Mouse (Mus musculus) lung, postnatal 0 days (tissue): ENCODE measurements at regions not wholly inside any gene's neighbourhood (a gene's known extent, or its start where the extent isn't known, plus 50 kb on each side); places are given as distances from the start of the nearest gene placed in this dataset.

ENCODE experiments used
- ATAC-seq: fragments of 200-750 bp; cut with Nextera tagmentation; 2 replicates; pipeline ENCODE4 v1.8.0; 2017; ENCODE audit warnings: moderate library complexity
- DNase-seq: peaks from one replicate; pipeline ENCODE4 v3.0.0-alpha.2; 2016; ENCODE audit warnings: low spot score
- H3K27ac ChIP-seq: fragments of 300-500 bp; sonication (generic); 2 replicates; pipeline ENCODE4 v1.5.1; 2014; ENCODE audit warnings: antibody characterized with exemption, mild to moderate bottlenecking, low read length, mixed read lengths
- H3K27me3 ChIP-seq: fragments of 300-500 bp; sonication (generic); replicated peaks from 2 replicates; pipeline ENCODE4 v1.6.1; 2014; ENCODE audit warnings: low read length, mixed read lengths; ENCODE audit not compliant: insufficient read depth
- H3K36me3 ChIP-seq: fragments of 300-500 bp; sonication (generic); 2 replicates; pipeline ENCODE4 v1.6.1; 2014; ENCODE audit warnings: low read length, mixed read lengths; ENCODE audit not compliant: insufficient read depth
- H3K4me1 ChIP-seq: fragments of 300-500 bp; sonication (generic); 2 replicates; pipeline ENCODE4 v1.6.1; 2014; ENCODE audit warnings: antibody characterized with exemption, low read depth, low read length, mixed read lengths; ENCODE audit not compliant: insufficient read depth
- H3K4me2 ChIP-seq: fragments of 300-500 bp; sonication (generic); replicated peaks from 2 replicates; pipeline ENCODE4 v1.6.1; 2014; ENCODE audit warnings: low read depth, mild to moderate bottlenecking, low read length, moderate library complexity, mixed read lengths
- H3K4me3 ChIP-seq: fragments of 300-500 bp; sonication (generic); 2 replicates; pipeline ENCODE4 v1.5.1; 2014; ENCODE audit warnings: low read depth, low read length
- H3K9ac ChIP-seq: fragments of 300-500 bp; sonication (generic); replicated peaks from 2 replicates; pipeline ENCODE4 v1.6.1; 2014; ENCODE audit warnings: low read depth, mild to moderate bottlenecking
- H3K9me3 ChIP-seq: fragments of 300-500 bp; sonication (generic); 2 replicates; pipeline ENCODE4 v1.6.1; 2016; ENCODE audit warnings: low read length, mixed read lengths
- CTCF ChIP-seq: IDR thresholded peaks from 2 replicates; pipeline ENCODE4 v1.5.1; 2016; ENCODE audit warnings: antibody characterized with exemption, mild to moderate bottlenecking
- EP300 ChIP-seq: IDR thresholded peaks from 2 replicates; pipeline ENCODE4 v1.6.1; 2016; ENCODE audit warnings: antibody characterized with exemption, mild to moderate bottlenecking, control low read depth
- WGBS: fragments of 180-500 bp; shearing (Covaris S2); extraction: QIAGEN DNeasy Blood & Tissue Kit; methylation state at CpG from one replicate; pipeline ENCODE4 v1.1.7; 2014; 5-methylcytosine and 5-hydroxymethylcytosine counted together

DNA sequence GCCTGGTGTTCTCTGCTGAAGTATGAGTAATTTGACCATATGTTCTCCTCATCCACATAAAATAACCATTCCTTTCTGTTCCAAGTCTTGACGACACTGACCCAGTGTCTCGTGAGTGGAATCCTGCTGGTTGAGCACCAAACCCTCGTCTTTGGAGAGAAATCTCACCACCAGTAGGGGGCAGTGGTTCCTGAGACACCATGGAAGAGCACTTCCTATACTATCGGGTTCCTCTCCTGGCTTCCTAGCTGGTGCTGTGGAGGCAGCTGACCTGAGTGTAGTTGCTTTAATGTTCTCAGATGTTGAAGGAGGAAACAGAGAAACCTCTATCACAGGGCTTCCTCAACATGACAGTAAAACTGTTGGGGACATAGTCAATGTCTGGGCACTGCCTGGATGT lies 216.4 kb downstream of the Prdm2 start:
- Histone ChIP-seq H3K4me3 (no peak overlapping the region), H3K27me3 (no peaks in the 10 kb centered on the region), H3K4me1 (no peaks in the 10 kb centered on the region), H3K4me2 (no peak overlapping the region), H3K27ac (no peak overlapping the region), H3K36me3 (no peaks in the 10 kb centered on the region), H3K9ac (no peak overlapping the region), H3K9me3 (no peaks in the 10 kb centered on the region)
- TF ChIP-seq EP300: no peak
- no peak for TF ChIP-seq CTCF
- 63% methylated on average over 4 of the region's 4 CpGs for WGBS
- no peak for DNase-seq
- ATAC-seq: no peak

DNA sequence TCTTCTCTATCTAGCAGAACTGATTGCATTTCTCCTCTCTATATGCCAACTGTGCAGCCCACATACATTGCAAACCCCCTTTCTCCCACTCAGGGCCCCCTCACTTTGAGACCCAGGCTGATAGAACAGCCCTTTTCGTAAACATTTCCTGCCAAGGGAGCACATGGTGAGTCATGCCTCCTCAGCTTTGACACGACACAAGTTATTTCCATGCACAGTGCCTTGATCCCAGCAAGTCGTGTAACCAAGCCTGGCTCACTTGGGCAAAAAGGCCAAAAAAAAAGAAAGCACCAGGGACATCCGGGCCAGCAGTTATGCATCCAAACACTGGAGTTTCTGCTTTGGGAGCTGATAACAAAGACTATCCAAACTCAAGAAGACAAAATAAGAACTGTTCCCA lies 221.4 kb downstream of the Prdm2 start:
- DNase-seq: no peak
- WGBS: 46% methylated on average over 4 of the region's 4 CpGs
- H3K9me3 ChIP-seq: no peaks in the 10 kb centered on the region
- H3K27ac ChIP-seq: no peak overlapping the region
- no peaks in the 10 kb centered on the region for H3K27me3 ChIP-seq
- H3K4me2 ChIP-seq: no peak overlapping the region
- H3K4me3 ChIP-seq: no peak overlapping the region
- TF ChIP-seq CTCF (no peak), EP300 (no peak)
- H3K4me1 ChIP-seq: no peaks in the 10 kb centered on the region
- no peaks in the 10 kb centered on the region for H3K36me3 ChIP-seq
- ATAC-seq: no peak
- no peak overlapping the region for H3K9ac ChIP-seq

DNA sequence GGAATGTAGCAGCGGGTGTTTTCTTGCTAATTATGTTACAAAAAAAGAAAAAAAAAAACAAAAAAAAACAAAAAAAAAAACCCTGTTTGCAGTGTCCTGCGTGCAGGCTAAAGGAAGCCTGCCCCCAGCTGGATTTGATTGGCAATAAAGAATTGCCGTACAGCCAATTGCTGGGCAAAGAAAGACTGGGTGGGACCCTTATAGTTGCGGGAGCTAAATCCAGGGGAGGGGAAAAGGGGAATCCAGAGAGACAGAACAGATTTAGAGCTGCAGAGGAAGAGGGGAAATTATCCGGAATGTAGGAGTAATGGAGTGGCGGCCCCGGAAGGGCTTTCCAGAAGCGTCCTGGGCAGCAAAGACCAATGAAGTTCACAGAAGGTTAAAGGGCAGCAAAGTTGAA lies 223.6 kb downstream of the Prdm2 start:
- H3K27ac ChIP-seq: no peak overlapping the region
- no peaks in the 10 kb centered on the region for H3K27me3 ChIP-seq
- no peaks in the 10 kb centered on the region for H3K9me3 ChIP-seq
- H3K4me1 ChIP-seq: no peaks in the 10 kb centered on the region
- no peak overlapping the region for H3K9ac ChIP-seq
- 8% methylated on average over 8 of the region's 8 CpGs for WGBS
- DNase-seq (peak; percentile 11), ATAC-seq (no peak)
- TF ChIP-seq CTCF (peak; percentile 25), EP300 (no peak)
- H3K4me3 ChIP-seq: no peak overlapping the region
- no peak overlapping the region for H3K4me2 ChIP-seq
- H3K36me3 ChIP-seq: no peaks in the 10 kb centered on the region

DNA sequence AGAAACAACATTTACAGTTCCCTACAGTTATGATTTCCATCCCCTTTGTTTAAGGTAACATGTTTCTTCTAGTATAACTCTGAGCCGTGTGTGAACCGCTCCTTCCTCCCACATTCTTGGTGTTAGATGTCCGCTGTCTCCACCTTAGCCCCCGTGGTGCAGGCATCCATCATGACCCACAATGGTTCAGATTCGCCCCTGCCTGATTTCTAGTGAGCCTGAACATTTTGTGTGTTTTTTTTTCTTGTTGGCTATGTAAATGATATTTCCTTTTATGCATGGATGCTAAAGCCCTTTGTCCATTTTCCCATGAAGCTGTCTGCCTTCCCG lies 229.5 kb downstream of the Prdm2 start:
- ATAC-seq (no peak), DNase-seq (no peak)
- Histone ChIP-seq H3K36me3 (no peaks in the 10 kb centered on the region), H3K27ac (no peak overlapping the region), H3K9ac (no peak overlapping the region), H3K27me3 (no peaks in the 10 kb centered on the region), H3K4me2 (no peak overlapping the region), H3K4me1 (no peaks in the 10 kb centered on the region), H3K4me3 (no peak overlapping the region), H3K9me3 (no peaks in the 10 kb centered on the region)
- TF ChIP-seq EP300 (no peak), CTCF (no peak)
- WGBS: 44% methylated on average over 6 of the region's 6 CpGs

DNA sequence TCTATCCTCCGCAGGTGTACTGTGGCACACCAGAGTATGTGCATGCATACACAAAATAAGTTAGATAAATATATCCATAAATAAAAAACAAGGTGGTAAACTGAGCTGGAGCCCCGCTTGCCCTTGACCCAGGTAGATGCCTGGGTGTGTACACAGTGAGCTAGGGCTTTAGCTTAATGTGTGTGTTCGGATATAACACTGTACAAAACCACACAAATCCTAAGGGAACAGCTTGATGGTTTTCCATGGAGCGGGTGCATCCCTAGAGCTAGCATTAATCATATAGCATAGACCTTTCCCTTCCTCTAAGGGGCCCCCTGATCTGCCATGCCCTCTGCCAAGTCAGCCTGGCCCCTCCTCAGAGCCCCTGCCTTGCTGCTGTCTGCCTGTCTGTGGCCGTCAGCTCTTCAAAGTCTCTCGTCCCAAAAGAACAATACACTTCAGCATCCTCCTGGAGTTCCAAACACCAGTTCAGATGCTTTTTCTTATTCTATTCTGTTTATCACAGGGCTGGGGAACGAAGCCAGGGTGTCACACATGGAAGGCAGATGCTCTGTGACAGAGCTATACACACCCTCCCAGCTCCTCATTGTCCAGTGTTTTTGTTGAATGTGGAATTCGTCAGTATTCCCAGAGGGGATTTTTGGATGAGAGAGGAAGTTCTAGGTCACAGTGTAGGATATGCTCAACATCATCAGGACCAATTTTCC lies 230.1 kb downstream of the Prdm2 start:
- H3K4me3 ChIP-seq: no peak overlapping the region
- 46% methylated on average over 8 of the region's 8 CpGs for WGBS
- DNase-seq (no peak), ATAC-seq (no peak)
- no peaks in the 10 kb centered on the region for H3K4me1 ChIP-seq
- no peaks in the 10 kb centered on the region for H3K27me3 ChIP-seq
- no peaks in the 10 kb centered on the region for H3K9me3 ChIP-seq
- H3K4me2 ChIP-seq: no peak overlapping the region
- TF ChIP-seq EP300 (no peak), CTCF (no peak)
- H3K36me3 ChIP-seq: no peaks in the 10 kb centered on the region
- H3K9ac ChIP-seq: no peak overlapping the region
- no peak overlapping the region for H3K27ac ChIP-seq

DNA sequence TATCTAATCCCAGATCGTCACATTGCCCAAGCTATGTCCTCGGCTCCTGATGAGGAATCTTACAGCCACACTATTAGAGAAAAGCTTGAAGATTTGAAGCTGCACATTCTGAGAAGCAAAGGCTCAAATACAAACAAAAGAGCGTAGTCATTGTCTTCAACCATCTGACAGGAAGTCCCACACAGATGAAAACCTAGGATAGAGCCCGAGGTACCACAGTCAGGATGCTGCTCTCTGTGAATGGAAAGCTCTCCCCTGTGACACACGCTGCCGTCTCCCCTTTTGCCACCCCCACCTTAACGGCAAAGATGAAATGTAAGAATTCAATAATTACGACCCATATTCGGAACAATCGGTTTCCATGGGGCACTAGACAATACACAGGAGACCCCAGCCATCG lies 237.2 kb downstream of the Prdm2 start:
- ATAC-seq (no peak), DNase-seq (no peak)
- Histone ChIP-seq H3K9ac (no peak overlapping the region), H3K27me3 (no peaks in the 10 kb centered on the region), H3K4me3 (no peak overlapping the region), H3K36me3 (no peaks in the 10 kb centered on the region), H3K4me1 (no peaks in the 10 kb centered on the region), H3K4me2 (no peak overlapping the region), H3K27ac (no peak overlapping the region), H3K9me3 (no peaks in the 10 kb centered on the region)
- 65% methylated on average over 11 of the region's 11 CpGs for WGBS
- TF ChIP-seq CTCF (no peak), EP300 (no peak)

DNA sequence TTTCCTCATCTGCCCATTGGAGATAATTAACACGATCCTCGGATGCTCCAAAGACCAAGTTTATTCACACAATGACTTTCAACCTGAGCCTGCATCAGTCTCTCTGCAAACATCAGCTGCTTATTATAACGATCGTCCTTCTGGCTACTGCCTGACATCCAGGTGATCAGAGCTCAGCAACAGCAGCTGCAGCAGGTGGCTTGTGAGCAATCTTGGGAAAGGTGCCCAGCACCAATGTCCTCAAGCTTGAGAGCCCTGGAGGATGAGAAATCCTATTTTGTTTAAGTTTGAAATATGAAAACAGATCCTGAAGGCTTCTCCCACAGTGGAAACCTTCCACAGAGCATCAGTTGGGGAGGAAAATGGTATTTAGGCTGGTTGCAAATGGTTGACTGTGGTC lies 242.8 kb downstream of the Prdm2 start:
- no peaks in the 10 kb centered on the region for H3K27me3 ChIP-seq
- no peaks in the 10 kb centered on the region for H3K9me3 ChIP-seq
- no peak overlapping the region for H3K4me2 ChIP-seq
- 58% methylated on average over 4 of the region's 4 CpGs for WGBS
- H3K27ac ChIP-seq: no peak overlapping the region
- no peak for ATAC-seq
- H3K4me3 ChIP-seq: no peak overlapping the region
- no peaks in the 10 kb centered on the region for H3K36me3 ChIP-seq
- DNase-seq: no peak
- no peaks in the 10 kb centered on the region for H3K4me1 ChIP-seq
- TF ChIP-seq CTCF (no peak), EP300 (no peak)
- H3K9ac ChIP-seq: no peak overlapping the region
